Mouse (Mus musculus): ENCODE data around the gene Zbtb20.
A peak's percentile ranks its signal among the peaks of the same experiment; 100 is the strongest.

The Zbtb20 gene

DNA sequence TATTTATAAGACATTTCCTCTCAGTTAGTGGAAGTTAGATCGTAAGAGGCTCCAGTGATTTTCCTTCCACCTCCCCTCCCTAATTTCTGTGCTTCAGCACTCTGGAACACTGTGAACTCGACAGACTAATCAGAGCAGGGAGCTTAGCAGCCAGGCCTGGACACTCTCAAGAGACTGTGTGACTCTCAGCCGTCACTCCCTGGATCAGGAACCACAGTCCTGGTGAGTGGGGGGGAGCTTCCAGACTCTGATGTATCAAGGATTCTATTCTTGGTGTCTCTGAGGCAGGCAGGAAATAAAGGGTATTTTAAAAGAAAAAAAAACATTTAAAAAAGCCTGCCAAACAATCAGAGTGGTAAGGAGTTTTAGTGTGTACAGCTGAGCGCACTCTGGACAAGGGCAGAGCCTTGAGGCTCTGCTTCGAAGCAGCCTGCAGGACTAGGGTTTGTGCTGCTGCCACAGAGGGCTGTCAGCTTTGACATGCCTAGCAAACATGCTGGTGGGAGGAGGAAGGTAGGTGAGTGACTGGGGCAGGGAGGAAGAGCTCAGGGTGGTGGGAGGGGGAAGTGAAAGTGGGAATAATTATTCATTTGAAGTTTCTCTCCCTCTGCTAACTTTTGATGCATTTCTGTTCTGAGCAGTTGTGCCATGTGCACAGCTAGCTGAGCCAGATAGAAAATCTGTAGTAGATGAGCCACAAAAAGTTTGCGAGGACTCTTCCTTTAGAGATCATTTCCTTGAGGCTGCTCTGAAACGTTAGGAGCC is 488.3 kb downstream of the Zbtb20 start:
- DNase-seq, result peak; percentile 61 to 73

- DNase-seq, result no peak
Observed at GRCm38 (mm10) chr16:43364516-43364910, 488.8 kb downstream of the Zbtb20 start.

DNA sequence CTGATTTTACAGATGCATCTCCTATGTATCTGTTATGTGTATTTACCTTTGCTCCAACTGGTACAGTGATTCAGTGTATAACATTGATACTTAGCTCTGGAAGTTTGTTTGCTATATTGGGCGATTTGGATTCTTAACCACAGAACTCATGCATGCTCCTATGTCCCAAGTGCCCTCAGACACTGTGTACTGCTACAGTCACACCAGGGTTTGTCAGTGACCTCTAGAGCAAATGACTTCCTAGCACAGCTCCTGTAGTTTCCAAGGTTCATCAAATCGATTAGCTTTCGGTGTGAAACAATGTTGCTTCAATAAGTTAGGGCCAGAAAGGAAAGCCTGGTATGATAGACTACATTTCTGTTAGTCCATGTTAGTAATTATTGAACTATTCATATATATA is 489.6 kb downstream of the Zbtb20 start:
- no peak for DNase-seq

DNA sequence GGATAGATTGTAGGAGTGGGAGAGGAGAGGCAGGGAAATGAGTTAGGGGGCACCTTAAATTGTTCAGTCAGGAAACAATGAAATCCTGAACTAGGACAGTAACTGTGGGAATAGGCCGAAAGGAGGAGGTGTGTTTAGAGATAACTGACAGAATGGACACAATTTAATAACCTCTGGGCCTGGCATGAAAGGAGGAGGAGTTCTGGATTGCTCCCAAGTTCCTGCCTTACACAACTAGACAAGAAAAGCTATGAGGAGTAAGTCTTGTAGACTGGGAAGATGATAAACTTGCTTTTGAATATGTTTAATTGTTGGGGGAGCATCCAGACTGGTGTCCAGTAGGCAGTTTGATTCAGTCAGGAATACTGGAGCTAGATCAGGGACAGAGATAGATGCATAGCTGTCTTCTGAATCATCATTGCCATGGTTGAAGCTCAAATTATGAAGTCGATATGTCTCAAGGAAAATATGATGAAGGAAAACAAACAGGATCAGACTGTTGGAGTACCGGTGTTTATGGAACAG is 494.9 kb downstream of the Zbtb20 start:
- no peak for DNase-seq

GRCm38 (mm10) chr16:43376782-43377181 is 501.1 kb downstream of the Zbtb20 start:
- DNase-seq, result no peak

DNA sequence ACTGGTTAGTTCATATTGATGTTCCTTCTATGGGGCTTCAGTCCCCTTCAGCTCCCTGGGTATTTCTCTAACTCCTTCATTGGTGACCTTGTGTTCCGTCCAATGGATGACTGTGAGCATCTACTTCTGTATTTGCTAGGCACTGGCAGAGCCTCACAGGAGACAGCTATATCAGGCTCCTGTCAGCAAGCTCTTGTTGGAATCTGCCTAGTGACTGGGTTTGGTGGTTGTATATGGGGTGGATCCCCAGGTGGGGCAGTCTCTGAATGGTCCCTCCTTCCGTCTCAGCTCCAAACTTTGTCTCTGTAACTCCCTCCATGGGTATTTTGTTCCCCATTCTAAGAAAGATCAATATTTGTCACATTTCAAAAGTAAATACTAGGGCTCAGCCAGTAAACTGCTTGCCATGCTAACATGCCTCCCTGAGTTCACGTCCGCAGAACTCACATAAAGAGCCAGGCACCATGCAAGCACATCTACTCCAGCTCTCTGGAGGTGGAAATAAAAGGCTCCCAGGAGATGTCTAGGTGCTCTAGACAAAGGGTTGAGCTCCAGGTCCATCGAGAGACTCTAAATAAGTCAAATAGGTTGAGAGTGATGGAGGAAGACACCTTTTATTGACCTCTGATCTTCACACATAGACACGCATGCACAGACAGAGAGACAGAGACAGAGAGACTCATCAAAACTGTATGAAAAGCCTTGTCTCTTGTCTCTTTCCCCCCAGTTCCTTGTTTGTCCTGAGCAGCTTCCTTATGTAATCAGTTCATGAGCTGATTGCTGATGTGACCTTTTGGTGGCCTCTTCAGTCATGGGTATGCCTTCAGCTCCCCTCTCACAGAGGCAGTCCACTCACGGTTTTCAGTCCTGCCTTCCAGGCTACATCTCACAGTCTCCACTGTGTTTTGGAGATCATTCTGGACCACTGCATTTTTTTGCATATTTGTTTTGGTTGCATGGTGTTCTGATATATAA is 504.0 kb downstream of the Zbtb20 start:
- DNase-seq, result no peak

GRCm38 (mm10) chr16:43381183-43381582 is 505.5 kb downstream of the Zbtb20 start:
- DNase-seq, result no peak

DNA sequence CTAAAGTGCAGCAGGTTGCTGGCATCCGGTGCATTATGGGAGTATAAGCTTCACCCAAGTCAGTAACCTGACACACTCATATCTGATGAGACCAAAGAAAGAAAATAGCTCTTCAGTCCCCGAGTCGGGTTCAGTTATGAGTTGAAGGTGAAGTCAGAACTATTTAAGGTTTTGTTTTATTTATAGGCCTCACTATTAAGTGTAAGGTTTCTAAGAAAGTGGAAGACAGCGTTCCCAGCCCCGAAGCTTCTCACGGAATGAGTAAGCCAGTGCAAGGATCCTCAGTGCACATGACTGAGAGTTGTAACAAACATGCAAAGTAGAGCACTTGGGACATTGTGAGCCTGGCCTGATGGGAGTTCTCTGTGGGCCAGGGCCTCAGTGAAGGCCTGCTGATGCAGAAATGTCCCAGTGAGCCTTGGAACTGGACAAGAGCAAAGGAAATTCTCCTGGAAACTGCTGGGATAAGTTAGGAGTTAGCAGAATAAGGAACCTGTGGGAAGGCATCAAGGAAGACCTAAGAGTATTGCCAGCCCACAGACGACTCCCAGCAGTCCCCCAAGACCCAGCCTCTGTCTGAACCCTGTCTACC is 507.6 kb downstream of the Zbtb20 start:
- no peak for DNase-seq

GRCm38 (mm10) chr16:43384953-43385619 is 509.4 kb downstream of the Zbtb20 start:
- DNase-seq, result no peak

GRCm38 (mm10) chr16:43385620-43386210 is 510.0 kb downstream of the Zbtb20 start:
- no peak for DNase-seq

DNA sequence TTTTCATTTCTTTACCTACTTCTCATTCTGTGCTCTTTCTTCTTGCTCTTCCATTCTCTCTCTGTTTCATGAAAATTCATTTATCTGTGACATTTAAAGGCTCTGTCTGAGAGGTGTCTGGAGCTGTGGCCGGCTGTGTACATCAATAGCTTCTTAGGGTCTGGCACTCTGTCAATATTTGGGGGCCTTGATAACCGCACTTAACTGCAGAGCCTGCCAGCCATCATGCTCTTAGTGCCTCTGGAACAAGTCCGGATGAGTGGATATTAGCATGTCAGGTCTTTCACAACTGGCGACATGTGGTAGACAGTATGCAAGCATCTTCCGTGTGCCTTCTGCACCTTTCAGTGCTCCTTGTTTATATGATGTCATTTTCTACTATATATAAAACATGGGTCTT is 510.7 kb downstream of the Zbtb20 start:
- no peak for DNase-seq

DNA sequence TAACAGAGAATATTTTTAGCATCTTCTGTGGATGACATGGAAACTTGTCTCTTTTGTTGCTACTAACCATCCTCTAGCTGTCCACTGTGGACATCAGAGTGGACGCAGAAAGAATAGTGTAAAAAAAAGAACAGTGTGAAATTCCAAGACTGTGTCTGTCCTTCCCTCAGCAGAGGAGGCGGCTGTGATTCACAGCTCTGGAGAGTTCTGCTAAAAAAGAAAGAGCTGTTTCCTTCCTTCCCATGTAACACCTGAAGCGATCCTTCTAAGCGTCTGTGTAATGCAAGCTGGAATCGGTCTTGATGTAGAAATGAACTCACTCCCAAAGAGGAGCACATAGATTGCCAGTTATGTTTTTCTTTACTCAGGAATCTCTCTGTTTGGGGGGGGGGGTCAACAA is 512.7 kb downstream of the Zbtb20 start:
- no peak for DNase-seq

DNA sequence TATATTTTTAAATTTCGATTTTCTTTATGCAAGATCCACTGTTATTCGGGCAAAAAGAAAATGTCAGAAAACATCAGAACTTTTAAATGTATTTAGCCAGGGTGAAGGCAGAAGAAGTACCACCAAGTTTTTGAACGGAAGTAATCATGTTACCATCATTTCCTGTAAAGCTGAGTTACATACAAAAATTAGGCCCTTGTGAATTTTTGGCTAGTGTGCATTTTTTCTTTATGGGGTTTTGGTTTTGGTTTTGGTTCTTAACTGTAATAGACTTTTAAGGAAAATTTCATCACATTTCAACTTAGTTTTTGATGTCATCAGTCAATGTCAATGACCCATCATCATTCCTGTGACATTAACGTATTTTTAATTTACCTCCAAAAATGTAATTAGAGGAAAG is 514.7 kb downstream of the Zbtb20 start:
- no peak for DNase-seq

DNA sequence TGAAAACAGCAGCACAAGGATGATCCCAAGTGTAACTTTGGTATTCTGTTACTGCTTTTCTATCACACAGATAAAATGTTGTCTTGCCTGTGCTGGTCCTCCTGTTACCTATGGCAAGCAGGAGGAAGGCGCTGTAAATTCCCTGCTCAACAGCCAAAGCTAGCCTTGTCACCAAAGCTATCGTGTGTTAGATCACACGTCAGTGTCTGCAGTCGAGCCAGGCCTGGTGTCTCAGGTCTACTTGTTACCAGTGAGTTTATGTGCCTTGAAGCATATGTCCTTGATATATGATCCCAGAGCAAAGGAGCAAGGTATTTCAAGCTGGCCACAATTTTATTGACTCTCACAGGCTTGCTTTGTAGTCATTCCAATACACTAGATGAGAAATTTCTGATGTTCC is 517.7 kb downstream of the Zbtb20 start:
- no peak for DNase-seq

GRCm38 (mm10) chr16:43394013-43394568 is 518.4 kb downstream of the Zbtb20 start:
- DNase-seq, result no peak

DNA sequence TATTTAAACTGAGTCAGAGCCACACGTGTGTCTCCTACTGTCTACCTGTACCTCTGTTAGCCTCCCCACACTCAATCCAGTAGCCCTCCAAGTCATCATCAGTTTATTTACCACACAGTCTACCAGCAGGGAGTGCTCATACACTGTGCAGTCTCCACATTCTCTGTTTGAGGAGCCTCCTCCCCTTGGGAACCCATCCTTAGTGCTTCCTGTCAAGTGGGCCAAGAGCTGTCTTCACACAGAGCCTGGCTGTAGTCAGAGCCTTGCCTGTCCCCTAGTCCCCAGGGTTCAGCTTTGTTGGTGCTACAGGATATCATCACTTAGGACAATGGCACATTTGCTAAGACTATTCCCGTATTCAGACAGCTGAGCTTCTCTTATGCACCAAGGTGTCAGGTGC is 519.1 kb downstream of the Zbtb20 start:
- DNase-seq, result peak; percentile 22 to 29

DNA sequence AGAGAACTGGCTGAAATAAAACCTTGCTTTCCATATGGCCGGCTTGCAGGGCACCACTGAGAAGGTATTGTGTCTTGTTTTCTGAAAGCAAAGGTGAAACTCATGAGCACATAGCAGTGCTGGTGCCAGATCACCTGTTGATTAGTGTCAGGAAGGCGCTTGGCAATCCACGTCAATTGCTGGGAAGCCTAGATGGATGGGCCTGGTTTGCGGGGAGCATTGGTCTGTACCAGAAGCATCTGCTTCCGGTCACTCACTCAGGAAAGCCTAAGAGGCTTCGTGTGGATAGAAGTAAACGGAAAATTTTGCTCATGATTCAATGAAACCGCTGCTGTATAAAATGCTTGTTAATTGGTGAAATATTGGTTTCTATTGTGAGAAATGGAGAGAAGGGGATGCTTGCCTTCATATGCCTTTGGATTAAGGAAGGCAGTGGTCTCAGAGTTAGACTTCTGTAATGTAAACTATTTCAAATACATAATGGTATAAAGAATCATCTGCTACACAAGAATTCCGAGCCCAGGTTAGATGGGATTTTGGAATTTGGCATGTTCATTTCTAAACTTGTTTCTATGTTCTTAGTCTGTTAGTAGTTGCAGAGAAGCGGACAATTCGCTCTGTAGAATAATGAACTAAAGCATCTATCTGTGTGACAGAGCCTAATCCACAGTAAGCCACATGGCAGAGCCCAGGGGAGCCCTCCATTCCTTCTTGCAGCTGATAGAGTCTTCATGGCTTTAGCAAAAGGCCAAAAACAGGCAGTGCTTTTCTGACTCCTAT is 521.4 kb downstream of the Zbtb20 start:
- no peak for DNase-seq

DNA sequence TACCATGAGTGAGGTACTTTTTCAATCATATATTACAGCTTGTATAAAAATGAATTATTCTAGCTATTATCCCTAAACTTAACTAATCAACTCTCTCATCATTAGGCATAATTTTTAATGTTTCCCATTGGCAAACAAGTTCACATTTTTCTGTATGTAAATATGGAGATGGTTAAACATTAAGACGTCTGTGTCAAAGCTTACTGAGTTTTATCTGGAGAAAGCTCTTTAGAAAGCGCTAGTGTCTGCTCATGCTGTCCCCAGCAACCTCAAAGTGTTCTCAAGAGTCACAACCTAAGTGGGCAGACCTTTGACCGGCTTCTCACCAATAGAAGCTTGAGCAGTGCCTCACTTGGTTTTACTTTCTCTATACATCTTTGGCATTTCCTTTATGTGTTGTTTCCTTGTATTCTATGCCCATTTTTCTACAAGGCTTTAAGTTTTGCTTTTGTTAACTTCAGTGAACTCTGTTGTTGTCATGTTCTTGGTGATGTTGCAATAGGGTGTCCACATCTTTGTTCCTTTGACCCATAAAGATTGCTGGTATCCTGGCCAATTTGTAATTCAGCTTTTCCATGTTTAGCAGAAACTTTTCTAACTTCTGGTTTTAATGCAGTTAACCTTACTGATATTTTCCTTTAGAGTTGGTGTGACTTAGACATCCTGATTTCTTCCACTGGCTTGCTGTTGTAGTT is 522.1 kb downstream of the Zbtb20 start:
- no peak for DNase-seq

GRCm38 (mm10) chr16:43399428-43399827 is 523.7 kb downstream of the Zbtb20 start:
- DNase-seq, result no peak

DNA sequence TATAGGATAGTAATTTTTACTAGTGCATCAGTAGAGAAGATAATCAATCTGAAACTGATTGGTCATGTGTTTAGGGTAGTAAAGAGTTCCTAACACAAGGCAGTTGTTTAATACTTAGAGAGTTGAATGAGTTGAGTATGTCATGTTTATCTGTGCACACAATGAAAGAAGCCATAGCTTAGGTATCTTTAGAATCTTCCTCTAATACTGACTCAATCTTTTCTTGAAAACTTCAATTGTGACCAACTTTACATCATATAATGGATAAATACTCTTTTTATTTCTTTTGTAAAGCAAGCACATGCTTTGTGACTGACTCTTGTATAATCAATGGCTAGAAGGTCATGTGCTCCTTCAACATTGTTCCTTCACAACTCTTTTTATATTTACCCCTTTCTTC is 524.4 kb downstream of the Zbtb20 start:
- DNase-seq, result no peak

DNA sequence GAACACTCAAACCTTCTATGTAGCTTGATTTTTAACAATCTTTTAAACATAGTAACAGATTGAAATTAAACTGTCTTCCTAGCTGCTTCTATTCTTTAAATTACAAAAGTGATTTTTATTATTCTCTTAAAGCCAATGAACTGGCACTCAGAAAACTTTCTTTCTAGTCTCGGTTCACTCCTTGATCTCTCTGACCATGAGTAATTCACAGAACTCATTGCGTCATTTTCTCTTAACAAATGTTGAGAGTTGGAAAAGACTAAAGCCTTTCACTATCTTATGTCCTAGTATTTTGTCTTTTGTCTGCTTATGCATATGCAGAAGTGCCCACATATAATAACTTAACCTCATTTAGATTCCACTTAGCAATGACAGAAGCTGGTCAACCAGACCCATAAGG is 525.3 kb downstream of the Zbtb20 start:
- DNase-seq, result no peak

Data from kidney, adult 8-10 months (tissue).